Mouse (Mus musculus): ENCODE results near the gene Cbfb. TPM values are rescaled to one million over a fixed set of nuclear protein-coding genes. Genes with fewer than 3 reads are reported as not detected.

Gene Cbfb
- total and polyA plus RNA-seq, 2 experiments, result 2.8 to 15.7 TPM

DNA sequence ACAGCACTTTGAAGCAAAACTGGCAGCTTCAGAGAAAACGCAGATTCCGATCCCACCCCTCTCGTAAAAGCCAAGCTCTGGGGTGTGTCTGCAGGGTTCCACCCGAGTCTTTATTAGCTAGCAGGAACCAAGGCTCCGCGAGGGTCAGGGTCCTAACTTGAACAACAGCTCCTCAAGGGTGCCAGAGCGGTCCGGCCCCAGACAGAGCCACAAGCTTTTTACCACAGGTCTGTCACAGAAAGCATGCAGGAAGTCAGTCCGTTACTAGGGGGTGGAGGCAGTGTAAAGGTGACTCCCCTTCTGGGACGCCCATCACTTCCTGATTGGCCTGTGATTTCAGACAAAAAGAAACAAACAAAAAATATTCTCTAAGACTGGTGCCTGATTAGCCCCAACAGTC lies 94.7 kb downstream of the Cbfb start:
- DNase-seq (ENCODE audit: extremely low read depth, low read depth, low spot score), result peak; percentile 78
- no peaks in the 10 kb centered on the region for H3K27me3 ChIP-seq (ENCODE audit: control insufficient read depth, insufficient read depth, low read length)
- H3K36me3 ChIP-seq (ENCODE audit: control insufficient read depth, insufficient read depth, low read length), result no peaks in the 10 kb centered on the region
- H3K4me3 ChIP-seq (ENCODE audit: insufficient read depth, low read depth, low read length), result peak overlapping the region; percentile 92
- peak overlapping the region; percentile 73 for H3K27ac ChIP-seq (replicated peaks; ENCODE audit: insufficient read depth, low read depth, low read length)
- peaks cover 16% of the 10 kb centered on the region for H3K4me1 ChIP-seq (ENCODE audit: control insufficient read depth, insufficient read depth, low read length)
- peaks cover 14% of the 10 kb centered on the region for H3K79me2 ChIP-seq (ENCODE audit: control insufficient read depth, insufficient read depth, low read length)
- WGBS, result 12% methylated on average over 10 of the region's 10 CpGs
- H3K9ac ChIP-seq (ENCODE audit: low read depth, low read length), result peak overlapping the region; percentile 30
- no peak for TF ChIP-seq CTCF (IDR thresholded peaks at IDR 0.05; ENCODE audit: low read depth, low read length)
- TF ChIP-seq POLR2A (IDR thresholded peaks at IDR 0.05; ENCODE audit: extremely low read depth, insufficient read depth, low read length), result no peak

DNA sequence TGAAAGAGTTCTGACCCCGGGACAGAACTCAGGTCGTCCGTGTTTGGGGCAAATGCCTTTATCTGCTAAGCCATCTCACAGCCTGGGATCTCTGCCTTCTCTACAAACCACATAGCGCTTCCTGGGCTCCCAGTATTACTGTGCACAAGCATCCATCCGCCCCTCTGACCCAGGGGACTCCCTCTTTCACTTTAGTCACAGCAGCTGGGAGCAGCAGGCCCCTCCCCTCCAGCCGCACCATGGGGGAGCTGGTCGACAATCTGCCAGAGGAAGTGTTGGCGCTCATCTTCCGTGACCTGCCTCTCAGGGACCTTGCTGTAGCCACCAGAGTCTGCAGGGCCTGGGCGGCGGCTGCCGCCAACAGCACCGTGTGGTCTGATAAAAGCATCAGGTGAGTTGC lies 96.3 kb downstream of the Cbfb start:
- TF ChIP-seq CTCF (IDR thresholded peaks at IDR 0.05; ENCODE audit: low read depth, low read length) (no peak), POLR2A (IDR thresholded peaks at IDR 0.05; ENCODE audit: extremely low read depth, insufficient read depth, low read length) (no peak)
- no peak for DNase-seq (ENCODE audit: extremely low read depth, low read depth, low spot score)
- Histone ChIP-seq H3K4me1 (ENCODE audit: control insufficient read depth, insufficient read depth, low read length) (peaks cover 20% of the 10 kb centered on the region), H3K4me3 (ENCODE audit: insufficient read depth, low read depth, low read length) (no peak overlapping the region), H3K27me3 (ENCODE audit: control insufficient read depth, insufficient read depth, low read length) (no peaks in the 10 kb centered on the region), H3K27ac (replicated peaks; ENCODE audit: insufficient read depth, low read depth, low read length) (no peak overlapping the region), H3K36me3 (ENCODE audit: control insufficient read depth, insufficient read depth, low read length) (no peaks in the 10 kb centered on the region), H3K9ac (ENCODE audit: low read depth, low read length) (no peak overlapping the region), H3K79me2 (ENCODE audit: control insufficient read depth, insufficient read depth, low read length) (peaks cover 14% of the 10 kb centered on the region)
- 88% methylated on average over 13 of the region's 13 CpGs for whole genome bisulfite sequencing

Other genes starting within 250 kb of the Cbfb start
- gene Ces2e, start 244.4 kb upstream of the Cbfb start, total RNA-seq (2014; rRNA removed), result 120 and 259 TPM in 2 replicates
- 137 and 182 TPM in 2 replicates for gene Ces2e, start 244.4 kb upstream of the Cbfb start, polyA plus RNA-seq (2012; rRNA removed)
- not detected in 2 replicates for gene Ces2f, start 223.3 kb upstream of the Cbfb start, total RNA-seq (2014; rRNA removed)
- gene Ces2f, start 223.3 kb upstream of the Cbfb start, polyA plus RNA-seq (2012; rRNA removed), result not detected in 2 replicates
- 34.6 and 36.9 TPM in 2 replicates for gene Ces2g, start 209.0 kb upstream of the Cbfb start, total RNA-seq (2014; rRNA removed)
- gene Ces2g, start 209.0 kb upstream of the Cbfb start, polyA plus RNA-seq (2012; rRNA removed), result 19.6 and 31.6 TPM in 2 replicates
- gene Ces2h, start 169.8 kb upstream of the Cbfb start, total RNA-seq (2014; rRNA removed), result 0.07 and 0.18 TPM in 2 replicates
- gene Ces2h, start 169.8 kb upstream of the Cbfb start, polyA plus RNA-seq (2012; rRNA removed), result 0.22 and 0.26 TPM in 2 replicates
- 819 and 925 TPM in 2 replicates for gene Ces3a, start 122.1 kb upstream of the Cbfb start, total RNA-seq (2014; rRNA removed)
- 768 and 1,045 TPM in 2 replicates for gene Ces3a, start 122.1 kb upstream of the Cbfb start, polyA plus RNA-seq (2012; rRNA removed)
- gene Ces3b, start 86.9 kb upstream of the Cbfb start, total RNA-seq (2014; rRNA removed), result 271 and 504 TPM in 2 replicates
- 213 and 453 TPM in 2 replicates for gene Ces3b, start 86.9 kb upstream of the Cbfb start, polyA plus RNA-seq (2012; rRNA removed)
- 0.13 and 0.55 TPM in 2 replicates for gene Ces4a, start 38.9 kb upstream of the Cbfb start, total RNA-seq (2014; rRNA removed)
- 0.09 and 0.93 TPM in 2 replicates for gene Ces4a, start 38.9 kb upstream of the Cbfb start, polyA plus RNA-seq (2012; rRNA removed)
- gene D230025D16Rik, start 54.5 kb downstream of the Cbfb start, total RNA-seq (2014; rRNA removed), result 67.3 and 67.5 TPM in 2 replicates
- gene D230025D16Rik, start 54.5 kb downstream of the Cbfb start, polyA plus RNA-seq (2012; rRNA removed), result 39.0 and 54.9 TPM in 2 replicates
- gene B3gnt9, start 84.5 kb downstream of the Cbfb start, total RNA-seq (2014; rRNA removed), result 0.74 and 0.87 TPM in 2 replicates
- 1.2 and 1.4 TPM in 2 replicates for gene B3gnt9, start 84.5 kb downstream of the Cbfb start, polyA plus RNA-seq (2012; rRNA removed)
- 11.8 and 12.3 TPM in 2 replicates for gene Tradd, start 93.9 kb downstream of the Cbfb start, total RNA-seq (2014; rRNA removed)
- 16.1 and 18.6 TPM in 2 replicates for gene Tradd, start 93.9 kb downstream of the Cbfb start, polyA plus RNA-seq (2012; rRNA removed)
- 1.9 and 3.4 TPM in 2 replicates for gene Fbxl8, start 94.0 kb downstream of the Cbfb start, total RNA-seq (2014; rRNA removed)
- 6.7 and 7.3 TPM in 2 replicates for gene Fbxl8, start 94.0 kb downstream of the Cbfb start, polyA plus RNA-seq (2012; rRNA removed)
- gene Hsf4, start 99.1 kb downstream of the Cbfb start, total RNA-seq (2014; rRNA removed), result 4.4 and 4.8 TPM in 2 replicates
- 9.4 and 11.0 TPM in 2 replicates for gene Hsf4, start 99.1 kb downstream of the Cbfb start, polyA plus RNA-seq (2012; rRNA removed)
- 0.27 and 0.37 TPM in 2 replicates for gene Nol3, start 105.5 kb downstream of the Cbfb start, total RNA-seq (2014; rRNA removed)
- 0.40 and 0.43 TPM in 2 replicates for gene Nol3, start 105.5 kb downstream of the Cbfb start, polyA plus RNA-seq (2012; rRNA removed)
- 0.46 and 1.0 TPM in 2 replicates for gene 4931428F04Rik, start 119.2 kb downstream of the Cbfb start, total RNA-seq (2014; rRNA removed)
- gene 4931428F04Rik, start 119.2 kb downstream of the Cbfb start, polyA plus RNA-seq (2012; rRNA removed), result 0.92 and 1.7 TPM in 2 replicates
- 3.6 TPM in 2 replicates for gene Exoc3l, start 125.4 kb downstream of the Cbfb start, total RNA-seq (2014; rRNA removed)
- gene Exoc3l, start 125.4 kb downstream of the Cbfb start, polyA plus RNA-seq (2012; rRNA removed), result 4.6 and 9.3 TPM in 2 replicates
- gene E2f4, start 127.0 kb downstream of the Cbfb start, total RNA-seq (2014; rRNA removed), result 4.4 and 7.2 TPM in 2 replicates
- 41.7 and 59.0 TPM in 2 replicates for gene E2f4, start 127.0 kb downstream of the Cbfb start, polyA plus RNA-seq (2012; rRNA removed)
- 16.8 and 19.5 TPM in 2 replicates for gene Elmo3, start 134.9 kb downstream of the Cbfb start, total RNA-seq (2014; rRNA removed)
- 32.4 and 33.4 TPM in 2 replicates for gene Elmo3, start 134.9 kb downstream of the Cbfb start, polyA plus RNA-seq (2012; rRNA removed)
- gene Lrrc29, start 155.6 kb downstream of the Cbfb start, total RNA-seq (2014; rRNA removed), result 3.0 and 3.2 TPM in 2 replicates
- gene Lrrc29, start 155.6 kb downstream of the Cbfb start, polyA plus RNA-seq (2012; rRNA removed), result 7.9 and 12.9 TPM in 2 replicates
- gene Tmem208, start 155.7 kb downstream of the Cbfb start, total RNA-seq (2014; rRNA removed), result 97.9 and 104 TPM in 2 replicates
- 87.5 and 90.9 TPM in 2 replicates for gene Tmem208, start 155.7 kb downstream of the Cbfb start, polyA plus RNA-seq (2012; rRNA removed)
- gene Fhod1, start 177.3 kb downstream of the Cbfb start, total RNA-seq (2014; rRNA removed), result 1.7 and 1.9 TPM in 2 replicates
- gene Fhod1, start 177.3 kb downstream of the Cbfb start, polyA plus RNA-seq (2012; rRNA removed), result 3.2 and 7.8 TPM in 2 replicates
- gene Slc9a5, start 178.2 kb downstream of the Cbfb start, total RNA-seq (2014; rRNA removed), result under 0.01 and 0.20 TPM in 2 replicates
- 0.15 and 0.53 TPM in 2 replicates for gene Slc9a5, start 178.2 kb downstream of the Cbfb start, polyA plus RNA-seq (2012; rRNA removed)
- gene Plekhg4, start 202.6 kb downstream of the Cbfb start, total RNA-seq (2014; rRNA removed), result under 0.01 and 0.13 TPM in 2 replicates
- gene Plekhg4, start 202.6 kb downstream of the Cbfb start, polyA plus RNA-seq (2012; rRNA removed), result 0.09 TPM in 1 of 2 replicates, not detected in the other
- gene Kctd19, start 242.8 kb downstream of the Cbfb start, total RNA-seq (2014; rRNA removed), result not detected in 2 replicates
- not detected in 2 replicates for gene Kctd19, start 242.8 kb downstream of the Cbfb start, polyA plus RNA-seq (2012; rRNA removed)
- not detected in 2 replicates for gene Lrrc36, start 242.9 kb downstream of the Cbfb start, total RNA-seq (2014; rRNA removed)
- gene Lrrc36, start 242.9 kb downstream of the Cbfb start, polyA plus RNA-seq (2012; rRNA removed), result not detected in 2 replicates

Data from liver, adult 2 months (tissue).